In the genomic region with DNA sequence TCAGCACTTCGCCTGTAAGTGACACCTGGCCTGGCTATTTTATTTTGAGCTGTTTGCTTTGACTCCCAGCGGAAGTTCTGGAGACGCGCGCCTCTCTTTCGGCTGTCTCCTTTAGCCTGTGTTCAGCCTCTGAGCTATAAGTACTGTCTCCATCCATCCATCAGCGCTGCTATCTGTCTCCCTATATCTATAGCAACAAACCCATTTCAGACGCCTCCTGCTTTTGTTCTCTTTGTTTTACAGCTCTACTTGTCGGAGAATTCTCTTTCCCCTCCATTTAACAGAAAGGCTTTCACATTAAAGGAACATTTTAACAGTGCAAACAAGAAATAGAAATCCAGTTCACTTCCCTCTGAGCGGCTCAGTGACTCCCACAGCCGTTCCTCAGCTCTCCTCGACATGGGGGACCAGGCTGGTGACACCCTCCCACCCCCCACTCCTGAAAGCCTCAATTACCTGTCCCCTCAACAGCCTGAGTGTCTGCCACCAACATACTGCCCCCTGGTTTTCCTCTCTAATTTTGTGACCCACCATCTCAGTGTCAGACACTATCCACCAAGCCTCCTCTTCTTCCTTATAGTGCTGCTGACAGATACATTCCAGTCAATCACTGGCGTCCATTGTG, we compare ENCODE assay signal across 18 mouse cellular contexts.
DNase-seq lines count a peak whose midpoint lies in the region; ATAC-seq and TF ChIP-seq lines count a peak whose summit lies in the region.
"Had no signal": no experiment of that assay in that cellular context is flagged by ENCODE, and none has a peak within 500 bp of the region (broad histone marks: within the 10 kb centered on the region; RNA-seq: fewer than 3 reads in every experiment).

No protein-coding gene starts in this region.

- H3K4me2 ChIP-seq in midbrain, postnatal 0 days (ENCODE audit: low read depth, low read length, poor library complexity, severe bottlenecking) = no peak overlapping the region
- no peak overlapping the region for H3K4me2 ChIP-seq in midbrain, embryonic 11.5 days
- 0 out of 2 replicates have a peak overlapping the region, but pooled peaks have one; percentile 13 for H3K4me2 ChIP-seq in hindbrain, embryonic 15.5 days
- H3K4me2 ChIP-seq: heart, embryonic 12.5 days; liver, embryonic 12.5 days; lung, embryonic 15.5 days had no signal

- no peak overlapping the region for H3K27ac ChIP-seq in midbrain, postnatal 0 days (ENCODE audit: low read depth, low read length)
- no peak overlapping the region for H3K27ac ChIP-seq in midbrain, embryonic 11.5 days (ENCODE audit: low read depth, low read length)
- no peak overlapping the region; the same call in 1 of the 2 replicates for H3K27ac ChIP-seq in hindbrain, embryonic 15.5 days (replicated peaks)
- H3K27ac ChIP-seq: liver, embryonic 12.5 days; lung, embryonic 15.5 days had no signal

- no peaks in the 10 kb centered on the region for H3K36me3 ChIP-seq in midbrain, postnatal 0 days (ENCODE audit: insufficient read depth, low read length)
- no peaks in the 10 kb centered on the region for H3K36me3 ChIP-seq in midbrain, embryonic 11.5 days (ENCODE audit: control insufficient read depth, insufficient read depth, low read length)
- H3K36me3 ChIP-seq in hindbrain, embryonic 15.5 days = no peaks in the 10 kb centered on the region
- H3K36me3 ChIP-seq: heart, embryonic 12.5 days; liver, embryonic 12.5 days; lung, embryonic 15.5 days had no signal

- no peak overlapping the region for H3K9ac ChIP-seq in midbrain, postnatal 0 days (replicated peaks; ENCODE audit: low read length, poor library complexity, severe bottlenecking)
- no peak overlapping the region for H3K9ac ChIP-seq in midbrain, embryonic 11.5 days (ENCODE audit: low read length)
- no peak overlapping the region for H3K9ac ChIP-seq in hindbrain, embryonic 15.5 days
- H3K9ac ChIP-seq: heart, embryonic 12.5 days; liver, embryonic 12.5 days; lung, embryonic 15.5 days had no signal

- H3K4me1 ChIP-seq in midbrain, postnatal 0 days (ENCODE audit: insufficient read depth, low read length) = no peaks in the 10 kb centered on the region
- no peaks in the 10 kb centered on the region for H3K4me1 ChIP-seq in midbrain, embryonic 11.5 days (ENCODE audit: control insufficient read depth, insufficient read depth, low read length)
- H3K4me1 ChIP-seq in hindbrain, embryonic 15.5 days (replicated peaks) = peaks cover 7% of the 10 kb centered on the region; the same call in 1 of the 2 replicates
- H3K4me1 ChIP-seq: heart, embryonic 12.5 days; liver, embryonic 12.5 days; lung, embryonic 15.5 days had no signal

- 70% methylated on average over 13 of the region's 13 CpGs for WGBS in midbrain, postnatal 0 days
- 73% methylated on average over 13 of the region's 13 CpGs for WGBS in midbrain, embryonic 11.5 days
- WGBS in hindbrain, embryonic 15.5 days = 34% methylated on average over 13 of the region's 13 CpGs

- ATAC-seq in midbrain, postnatal 0 days (ENCODE audit: low FRiP score) = no peak
- ATAC-seq in midbrain, embryonic 11.5 days (ENCODE audit: low FRiP score) = no peak
- ATAC-seq in hindbrain, embryonic 15.5 days (ENCODE audit: low FRiP score, low read depth) = no peak
- ATAC-seq: intestine, postnatal 0 days; liver, embryonic 12.5 days; midbrain, embryonic 16.5 days had no signal

- intact Hi-C loops in heart, postnatal 14 days (cut with DNase I) = no loop called here

- H3K4me3 ChIP-seq in midbrain, postnatal 0 days (ENCODE audit: low read depth, low read length) = no peak overlapping the region
- H3K4me3 ChIP-seq in midbrain, embryonic 11.5 days (ENCODE audit: low read depth, low read length) = no peak overlapping the region
- no peak overlapping the region for H3K4me3 ChIP-seq in hindbrain, embryonic 15.5 days
- H3K4me3 ChIP-seq: heart, embryonic 12.5 days; liver, embryonic 12.5 days; lung, embryonic 15.5 days had no signal

- TF ChIP-seq CTCF in midbrain, postnatal 0 days (IDR thresholded peaks at IDR 0.05) = no peak; the same call in 1 of the 2 replicates

- H3K9me3 ChIP-seq in midbrain, postnatal 0 days (ENCODE audit: low read length) = no peaks in the 10 kb centered on the region
- H3K9me3 ChIP-seq in midbrain, embryonic 11.5 days (ENCODE audit: control insufficient read depth, low read length) = no peaks in the 10 kb centered on the region
- H3K9me3 ChIP-seq in hindbrain, embryonic 15.5 days = no peaks in the 10 kb centered on the region
- H3K9me3 ChIP-seq: heart, embryonic 12.5 days; liver, embryonic 12.5 days; lung, embryonic 15.5 days had no signal

- DNase-seq in heart, adult 11 months = peak; percentile 79
- DNase-seq in heart, postnatal 14 days = no peak
- peak; percentile 9 for DNase-seq in midbrain, postnatal 0 days (ENCODE audit: low spot score)
- no peak for DNase-seq in midbrain, embryonic 11.5 days (ENCODE audit: low spot score, missing footprints)
- DNase-seq in retina, embryonic 14.5 days (ENCODE audit: low spot score) = peak; percentile 62
- DNase-seq in frontal cortex, postnatal 25 days (ENCODE audit: low spot score in 2 of 2) = no peak
- no peak for DNase-seq in yolk sac, embryonic 10.5 days (ENCODE audit: low spot score)
- DNase-seq: adrenal gland, postnatal 14 days; cerebellum, adult 9-11 months; heart, postnatal 36 days; right cerebral cortex, adult 18-20 months; thymus, postnatal 36 days had no signal

- no peaks in the 10 kb centered on the region for H3K27me3 ChIP-seq in midbrain, postnatal 0 days (ENCODE audit: insufficient read depth, low read length)
- no peaks in the 10 kb centered on the region for H3K27me3 ChIP-seq in midbrain, embryonic 11.5 days (ENCODE audit: control insufficient read depth, insufficient read depth, low read length)
- 0 out of 2 replicates have a peak, but pooled peaks cover 2% of the 10 kb centered on the region for H3K27me3 ChIP-seq in hindbrain, embryonic 15.5 days
- H3K27me3 ChIP-seq: heart, embryonic 12.5 days; liver, embryonic 12.5 days; lung, embryonic 15.5 days had no signal

Comparison
In these comparisons a context has a peak if more than half of its experiments do, and no peak if none do; other contexts are left out.
1. DNase-seq: peak in heart, adult 11 months (single experiment), midbrain, postnatal 0 days (single experiment) and retina, embryonic 14.5 days (single experiment); none in heart, postnatal 14 days (0 of 2), midbrain, embryonic 11.5 days (single experiment), frontal cortex, postnatal 25 days (0 of 2) and yolk sac, embryonic 10.5 days (single experiment).